In genomic region chr17:55953751-55954150, GRCm38 (mm10) we compare ENCODE assay signal across 27 mouse cellular contexts. TPM values are rescaled to one million over a fixed set of nuclear protein-coding genes. Genes with fewer than 3 reads are reported as not detected.
DNase-seq lines count a peak whose midpoint lies in the region; ATAC-seq lines count a peak whose summit lies in the region.
"Had no signal": no experiment of that assay in that cellular context is flagged by ENCODE, and none has a peak within 500 bp of the region (broad histone marks: within the 10 kb centered on the region; RNA-seq: fewer than 3 reads in every experiment).

No protein-coding gene starts in this region.

- DNase-seq in cerebellum, adult 11 months = peak; percentile 5
- DNase-seq in cerebellum, adult 9-11 months = no peak
- peak; percentile 82 for DNase-seq in heart, adult 11 months
- no peak for DNase-seq in heart, embryonic 10.5 days (ENCODE audit: low spot score)
- DNase-seq in neural tube, embryonic 10.5 days (ENCODE audit: extremely low spot score, low spot score) = peak; percentile 11
- DNase-seq: adrenal gland, adult 2 months; gastrocnemius, postnatal 25 days; heart, adult 18-20 months; heart, postnatal 4 days; kidney, adult 9 months; kidney, postnatal 14 days; layer of hippocampus, adult 9-11 months; lung, postnatal 36 days; midbrain, embryonic 14.5 days; right cerebral cortex, postnatal 25 days; thymus, postnatal 14 days had no signal

- WGBS in heart, embryonic 10.5 days = 72% methylated on average over 6 of the region's 6 CpGs
- 80% methylated on average over 6 of the region's 6 CpGs for WGBS in neural tube, embryonic 15.5 days
- 82% methylated on average over 6 of the region's 6 CpGs for WGBS in midbrain, embryonic 13.5 days

- H3K27me3 ChIP-seq in heart, embryonic 10.5 days (ENCODE audit: insufficient read depth, poor library complexity, severe bottlenecking) = peaks cover 34% of the 10 kb centered on the region
- H3K27me3 ChIP-seq in neural tube, embryonic 15.5 days (replicated peaks) = peaks cover 8% of the 10 kb centered on the region; the same call in 1 of the 2 replicates
- H3K27me3 ChIP-seq in midbrain, embryonic 13.5 days = peaks cover 31% of the 10 kb centered on the region
- H3K27me3 ChIP-seq: stomach, embryonic 15.5 days had no signal

- no peak overlapping the region for H3K27ac ChIP-seq in heart, embryonic 10.5 days
- H3K27ac ChIP-seq in neural tube, embryonic 15.5 days (replicated peaks) = no peak overlapping the region
- H3K27ac ChIP-seq in midbrain, embryonic 13.5 days = no peak overlapping the region
- H3K27ac ChIP-seq: forebrain, embryonic 12.5 days; hindbrain, embryonic 13.5 days; limb, embryonic 10.5 days; limb, embryonic 15.5 days; stomach, embryonic 15.5 days had no signal

- no peak for ATAC-seq in neural tube, embryonic 15.5 days (ENCODE audit: low FRiP score)
- ATAC-seq in midbrain, embryonic 13.5 days = no peak
- ATAC-seq: activated CD4-positive, CD25-positive, alpha-beta regulatory T cell, adult 4 months; intestine, embryonic 16.5 days had no signal

- no peak overlapping the region for H3K4me3 ChIP-seq in heart, embryonic 10.5 days
- H3K4me3 ChIP-seq in neural tube, embryonic 15.5 days (replicated peaks) = no peak overlapping the region
- H3K4me3 ChIP-seq in midbrain, embryonic 13.5 days (replicated peaks) = no peak overlapping the region
- H3K4me3 ChIP-seq: erythroblast, embryonic 14.5 days; forebrain, embryonic 12.5 days; heart, embryonic 12.5 days; hindbrain, embryonic 13.5 days; limb, embryonic 10.5 days; limb, embryonic 15.5 days; stomach, embryonic 15.5 days had no signal

- peaks cover 12% of the 10 kb centered on the region for H3K4me1 ChIP-seq in heart, embryonic 10.5 days
- H3K4me1 ChIP-seq in neural tube, embryonic 15.5 days = peaks cover 34% of the 10 kb centered on the region
- peaks cover 29% of the 10 kb centered on the region for H3K4me1 ChIP-seq in midbrain, embryonic 13.5 days (replicated peaks)

- H3K36me3 ChIP-seq in heart, embryonic 10.5 days = no peaks in the 10 kb centered on the region
- no peaks in the 10 kb centered on the region for H3K36me3 ChIP-seq in neural tube, embryonic 15.5 days
- H3K36me3 ChIP-seq in midbrain, embryonic 13.5 days = no peaks in the 10 kb centered on the region
- H3K36me3 ChIP-seq: forebrain, embryonic 12.5 days; heart, embryonic 12.5 days; hindbrain, embryonic 13.5 days; limb, embryonic 10.5 days; limb, embryonic 15.5 days; stomach, embryonic 15.5 days had no signal

- no peaks in the 10 kb centered on the region for H3K9me3 ChIP-seq in heart, embryonic 10.5 days
- H3K9me3 ChIP-seq in neural tube, embryonic 15.5 days (replicated peaks) = no peaks in the 10 kb centered on the region
- H3K9me3 ChIP-seq in midbrain, embryonic 13.5 days = no peaks in the 10 kb centered on the region
- H3K9me3 ChIP-seq: forebrain, embryonic 12.5 days; heart, embryonic 12.5 days; hindbrain, embryonic 13.5 days; limb, embryonic 10.5 days; limb, embryonic 15.5 days; stomach, embryonic 15.5 days had no signal

- H3K4me2 ChIP-seq in neural tube, embryonic 15.5 days = no peak overlapping the region
- no peak overlapping the region for H3K4me2 ChIP-seq in midbrain, embryonic 13.5 days (replicated peaks)
- H3K4me2 ChIP-seq: forebrain, embryonic 12.5 days; heart, embryonic 12.5 days; hindbrain, embryonic 13.5 days; limb, embryonic 15.5 days; stomach, embryonic 15.5 days had no signal

- H3K9ac ChIP-seq in neural tube, embryonic 15.5 days (replicated peaks) = no peak overlapping the region
- H3K9ac ChIP-seq in midbrain, embryonic 13.5 days (replicated peaks) = no peak overlapping the region
- H3K9ac ChIP-seq: forebrain, embryonic 12.5 days; heart, embryonic 12.5 days; hindbrain, embryonic 13.5 days; limb, embryonic 15.5 days; stomach, embryonic 15.5 days had no signal

RNA-seq across cellular contexts. Expression of gene Ebi3, which starts 1.3 kb away (rescaled TPM):
- polyA plus RNA-seq in heart, embryonic 10.5 days (2016; fragmentation: Nextera tagmentation; extraction: Ambion mirVana) = 0.25 and 0.72 TPM in 2 replicates
- polyA plus RNA-seq in neural tube, embryonic 15.5 days (2015; fragmentation: Nextera tagmentation; extraction: Ambion mirVana) = 7.4 and 9.0 TPM in 2 replicates
- polyA plus RNA-seq in midbrain, embryonic 13.5 days (2015; fragmentation: Nextera tagmentation; extraction: Ambion mirVana) = 4.7 and 5.1 TPM in 2 replicates
- polyA plus RNA-seq: heart, embryonic 12.5 days had no signal

RNA-seq across cellular contexts. Expression of gene Zfp119b, which starts 4.5 kb away (rescaled TPM):
- polyA plus RNA-seq in heart, embryonic 10.5 days (2016; fragmentation: Nextera tagmentation; extraction: Ambion mirVana) = 3.9 TPM in 2 replicates
- polyA plus RNA-seq in neural tube, embryonic 15.5 days (2015; fragmentation: Nextera tagmentation; extraction: Ambion mirVana) = 9.2 and 9.3 TPM in 2 replicates
- polyA plus RNA-seq in midbrain, embryonic 13.5 days (2015; fragmentation: Nextera tagmentation; extraction: Ambion mirVana) = 9.4 and 9.5 TPM in 2 replicates
- polyA plus RNA-seq: adrenal gland, adult 2 months; erythroblast, embryonic 14.5 days had no signal

RNA-seq across cellular contexts. Expression of gene Yju2, which starts 5.1 kb away (rescaled TPM):
- 20.9 and 24.4 TPM in 2 replicates for polyA plus RNA-seq in heart, embryonic 10.5 days (2016; fragmentation: Nextera tagmentation; extraction: Ambion mirVana)
- 19.5 and 23.5 TPM in 2 replicates for polyA plus RNA-seq in neural tube, embryonic 15.5 days (2015; fragmentation: Nextera tagmentation; extraction: Ambion mirVana)
- polyA plus RNA-seq in midbrain, embryonic 13.5 days (2015; fragmentation: Nextera tagmentation; extraction: Ambion mirVana) = 27.9 and 28.2 TPM in 2 replicates

RNA-seq across cellular contexts. Expression of gene Shd, which starts 16.5 kb away (rescaled TPM):
- polyA plus RNA-seq in heart, embryonic 10.5 days (2016; fragmentation: Nextera tagmentation; extraction: Ambion mirVana) = 11.3 and 15.2 TPM in 2 replicates
- polyA plus RNA-seq in neural tube, embryonic 15.5 days (2015; fragmentation: Nextera tagmentation; extraction: Ambion mirVana) = 152 and 195 TPM in 2 replicates
- 181 and 184 TPM in 2 replicates for polyA plus RNA-seq in midbrain, embryonic 13.5 days (2015; fragmentation: Nextera tagmentation; extraction: Ambion mirVana)
- polyA plus RNA-seq: activated CD4-positive, CD25-positive, alpha-beta regulatory T cell, adult 4 months; erythroblast, embryonic 14.5 days had no signal

RNA-seq across cellular contexts. Expression of gene Fsd1, which starts 32.6 kb away (rescaled TPM):
- 8.4 and 23.2 TPM in 2 replicates for polyA plus RNA-seq in heart, embryonic 10.5 days (2016; fragmentation: Nextera tagmentation; extraction: Ambion mirVana)
- polyA plus RNA-seq in neural tube, embryonic 15.5 days (2015; fragmentation: Nextera tagmentation; extraction: Ambion mirVana) = 189 and 228 TPM in 2 replicates
- 135 and 136 TPM in 2 replicates for polyA plus RNA-seq in midbrain, embryonic 13.5 days (2015; fragmentation: Nextera tagmentation; extraction: Ambion mirVana)
- polyA plus RNA-seq: activated CD4-positive, CD25-positive, alpha-beta regulatory T cell, adult 4 months; erythroblast, embryonic 14.5 days had no signal

Comparison
In these comparisons a context has a peak if more than half of its experiments do, and no peak if none do; other contexts are left out.
1. DNase-seq: peak in cerebellum, adult 11 months (single experiment), heart, adult 11 months (single experiment) and neural tube, embryonic 10.5 days (single experiment); none in cerebellum, adult 9-11 months (single experiment) and heart, embryonic 10.5 days (single experiment).